Mouse (Mus musculus): ENCODE data around the gene Lxn. TPM values are rescaled to one million over a fixed set of nuclear protein-coding genes. Genes with fewer than 3 reads are reported as not detected.

Lxn gene
- 1.6 to 1.8 TPM in 2 of 4 replicates, not detected in the others for total RNA-seq (2023)

GRCm38 (mm10) chr3:67463450-67464372 is at the start of gene Lxn:
Gene Lxn (minus strand): TSS chr3:67463926.

GRCm38 (mm10) chr3:67429999-67430380 is 33.7 kb downstream of the Lxn start, which contains the start of gene Gfm1:
Gene Gfm1 (plus strand): TSS chr3:67430096.

Other genes starting within 250 kb of the Lxn start
- gene Mlf1, start 89.8 kb downstream of the Lxn start, total RNA-seq (2023) = 5.3 to 8.3 TPM (median 6.7 TPM) in 4 replicates
- not detected in 4 replicates for gene Gm17402, start 88.8 kb downstream of the Lxn start, total RNA-seq (2023)
- 28.3 to 36.0 TPM (median 31.0 TPM) in 4 replicates for gene Gfm1, start 33.8 kb downstream of the Lxn start, total RNA-seq (2023)
- 0.45 to 0.85 TPM (median 0.73 TPM) in 3 of 4 replicates, not detected in the other for gene Rarres1, start 51.6 kb upstream of the Lxn start, total RNA-seq (2023)
- gene Mfsd1, start 118.8 kb upstream of the Lxn start, total RNA-seq (2023) = 47.7 to 58.5 TPM (median 52.0 TPM) in 4 replicates

Data from B cell, adult 62 days (primary cell).